Mouse (Mus musculus) bone marrow macrophage, adult 2 months (primary cell): ENCODE results near the gene Nr4a1.

Experiments used
- CTCF ChIP-seq: IDR thresholded peaks from 2 replicates; pipeline ENCODE4 v1.5.1; 2012; ENCODE audit warnings: low read depth, mild to moderate bottlenecking, low read length, moderate library complexity
- POLR2A ChIP-seq: IDR thresholded peaks from 2 replicates; pipeline ENCODE4 v1.6.1; 2012; ENCODE audit warnings: mild to moderate bottlenecking, low read depth, low read length, borderline replicate concordance

DNA sequence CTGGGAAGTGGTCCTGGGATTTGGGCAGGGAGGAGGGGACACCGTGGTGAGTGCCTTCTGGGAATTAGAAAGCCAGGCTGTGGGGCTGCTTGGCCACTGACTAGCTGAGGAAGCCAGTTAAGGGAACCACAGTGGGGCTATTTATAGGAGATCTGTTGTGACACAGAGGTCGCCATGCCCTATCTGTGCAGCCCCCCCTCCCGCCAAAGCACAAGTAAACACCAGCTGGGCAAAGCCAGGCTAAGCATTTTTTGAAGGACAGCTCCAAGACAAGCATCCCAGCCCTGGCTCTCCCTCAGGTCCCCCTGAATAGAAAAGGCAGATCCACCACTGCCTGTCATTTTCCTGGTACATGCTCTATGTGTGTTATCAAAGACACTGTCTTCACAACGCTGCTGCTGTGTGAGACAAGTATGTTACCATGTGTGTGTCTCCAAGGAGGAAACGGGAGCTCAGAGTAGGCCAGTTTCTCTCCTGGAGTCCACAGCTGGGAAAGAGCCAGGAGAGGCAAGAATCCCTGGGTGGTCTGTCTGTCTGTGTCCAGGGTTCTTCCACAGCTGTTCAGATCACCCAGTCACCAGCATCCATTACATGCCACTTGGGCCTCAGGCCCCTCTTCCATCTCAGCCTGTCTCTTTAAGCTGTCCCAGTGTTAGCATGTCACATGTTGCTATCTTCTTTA is 5.9 kb upstream of the Nr4a1 start:
- TF ChIP-seq CTCF (no peak), POLR2A (no peak)
